ENCODE assay signal across 32 mouse cellular contexts in genomic region chr12:40315146-40315545, GRCm38 (mm10).
"Had no signal": no experiment of that assay in that cellular context is flagged by ENCODE, and none has a peak within 500 bp of the region (broad histone marks: within the 10 kb centered on the region; RNA-seq: fewer than 3 reads in every experiment).

No protein-coding gene starts in this region.

- H3K4me2 ChIP-seq: heart, embryonic 11.5 days; heart, embryonic 12.5 days; heart, embryonic 13.5 days; heart, embryonic 15.5 days; hindbrain, embryonic 12.5 days; hindbrain, embryonic 13.5 days; hindbrain, embryonic 14.5 days; hindbrain, embryonic 15.5 days; intestine, embryonic 15.5 days; kidney, embryonic 15.5 days had no signal

- H3K9ac ChIP-seq: heart, embryonic 12.5 days; heart, embryonic 13.5 days; heart, embryonic 15.5 days; hindbrain, embryonic 12.5 days; hindbrain, embryonic 13.5 days; hindbrain, embryonic 14.5 days; hindbrain, embryonic 15.5 days; intestine, embryonic 15.5 days; kidney, embryonic 15.5 days had no signal

- DNase-seq: heart, postnatal 10 days; heart, postnatal 14 days; heart, postnatal 36 days; heart, postnatal 4 days; kidney, adult 11 months; kidney, adult 18-20 months; kidney, adult 8-10 months; kidney, postnatal 10 days; kidney, postnatal 14 days; kidney, postnatal 4 days; layer of hippocampus, adult 9-11 months; layer of hippocampus, postnatal 36 days had no signal

- ATAC-seq: hindbrain, embryonic 16.5 days; hindbrain, postnatal 0 days; inflammation-experienced regulatory T-cells, adult 6 months; intestine, embryonic 15.5 days; intestine, embryonic 16.5 days; intestine, postnatal 0 days had no signal

- H3K4me3 ChIP-seq: heart, embryonic 10.5 days; heart, embryonic 12.5 days; heart, embryonic 13.5 days; heart, embryonic 15.5 days; hindbrain, embryonic 10.5 days; hindbrain, embryonic 12.5 days; hindbrain, embryonic 13.5 days; hindbrain, embryonic 15.5 days; intestine, embryonic 15.5 days; kidney, embryonic 15.5 days; layer of hippocampus, adult 2 months; left cerebral cortex, adult 2 months had no signal

- H3K27ac ChIP-seq: heart, embryonic 10.5 days; heart, embryonic 13.5 days; heart, embryonic 15.5 days; hindbrain, embryonic 10.5 days; hindbrain, embryonic 12.5 days; hindbrain, embryonic 13.5 days; hindbrain, embryonic 14.5 days; hindbrain, embryonic 15.5 days; hindbrain, postnatal 0 days; intestine, embryonic 15.5 days; kidney, embryonic 15.5 days; kidney, postnatal 0 days; layer of hippocampus, adult 2 months; left cerebral cortex, adult 2 months had no signal

- H3K4me1 ChIP-seq: heart, embryonic 12.5 days; heart, embryonic 13.5 days; heart, embryonic 15.5 days; hindbrain, embryonic 10.5 days; hindbrain, embryonic 12.5 days; hindbrain, embryonic 13.5 days; hindbrain, embryonic 15.5 days; intestine, embryonic 15.5 days; kidney, embryonic 15.5 days had no signal

- H3K9me3 ChIP-seq: heart, embryonic 10.5 days; heart, embryonic 12.5 days; heart, embryonic 13.5 days; heart, embryonic 15.5 days; hindbrain, embryonic 10.5 days; hindbrain, embryonic 12.5 days; hindbrain, embryonic 15.5 days; intestine, embryonic 15.5 days; kidney, embryonic 15.5 days had no signal

- H3K36me3 ChIP-seq: heart, embryonic 15.5 days; intestine, embryonic 15.5 days had no signal

- H3K27me3 ChIP-seq: heart, embryonic 12.5 days; heart, embryonic 13.5 days; heart, embryonic 15.5 days; hindbrain, embryonic 12.5 days; hindbrain, embryonic 13.5 days; hindbrain, embryonic 15.5 days; intestine, embryonic 15.5 days; kidney, embryonic 15.5 days had no signal
